ENCODE assay signal across 15 mouse cellular contexts in the genomic region with DNA sequence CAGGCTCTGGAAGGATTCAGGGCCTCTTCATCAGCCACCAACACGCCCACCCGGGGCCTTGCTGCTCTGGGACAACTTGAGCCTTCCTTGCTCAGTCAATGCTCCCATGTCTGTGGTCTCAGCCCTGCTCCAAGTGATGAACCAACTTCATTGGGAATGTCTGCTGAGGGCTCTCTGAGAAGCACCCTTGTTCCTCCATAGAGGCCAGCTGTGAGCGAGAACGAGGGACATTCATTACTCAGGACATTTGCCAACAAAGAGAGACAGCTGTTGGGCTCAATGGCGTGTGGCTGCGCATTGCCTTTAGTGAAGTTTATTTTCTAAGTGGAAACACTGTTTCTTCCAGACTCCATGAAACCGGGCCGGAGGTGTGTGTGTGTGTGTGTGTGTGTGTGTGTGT. TPM values are rescaled to one million over a fixed set of nuclear protein-coding genes. Genes with fewer than 3 reads are reported as not detected.
DNase-seq lines count a peak whose midpoint lies in the region; ATAC-seq lines count a peak whose summit lies in the region.
"Had no signal": no experiment of that assay in that cellular context is flagged by ENCODE, and none has a peak within 500 bp of the region (broad histone marks: within the 10 kb centered on the region; RNA-seq: fewer than 3 reads in every experiment).

No protein-coding gene starts in this region.

- no peak overlapping the region for H3K4me3 ChIP-seq in embryonic facial prominence, embryonic 14.5 days (ENCODE audit: low read depth, low read length)
- H3K4me3 ChIP-seq: forebrain, embryonic 12.5 days; limb, embryonic 12.5 days; liver, embryonic 15.5 days; myocyte had no signal

- peaks cover 23% of the 10 kb centered on the region for H3K4me1 ChIP-seq in embryonic facial prominence, embryonic 14.5 days (ENCODE audit: control insufficient read depth, insufficient read depth, low read length)
- H3K4me1 ChIP-seq: liver, embryonic 15.5 days had no signal

- H3K9ac ChIP-seq in embryonic facial prominence, embryonic 14.5 days (ENCODE audit: low read depth, low read length), result no peak overlapping the region
- H3K9ac ChIP-seq: forebrain, embryonic 12.5 days; limb, embryonic 12.5 days; liver, embryonic 15.5 days had no signal

- H3K9me3 ChIP-seq in embryonic facial prominence, embryonic 14.5 days (ENCODE audit: control insufficient read depth, low read length), result no peaks in the 10 kb centered on the region
- H3K9me3 ChIP-seq: forebrain, embryonic 12.5 days; limb, embryonic 12.5 days; liver, embryonic 15.5 days had no signal

- no peak overlapping the region for H3K4me2 ChIP-seq in embryonic facial prominence, embryonic 14.5 days (ENCODE audit: low read depth, low read length)
- H3K4me2 ChIP-seq: forebrain, embryonic 12.5 days; limb, embryonic 12.5 days; liver, embryonic 15.5 days had no signal

- no peaks in the 10 kb centered on the region for H3K27me3 ChIP-seq in embryonic facial prominence, embryonic 14.5 days (replicated peaks; ENCODE audit: control insufficient read depth, insufficient read depth, low read length)
- H3K27me3 ChIP-seq: forebrain, embryonic 12.5 days; limb, embryonic 12.5 days; liver, embryonic 15.5 days had no signal

- 80% methylated on average over 8 of the region's 8 CpGs for WGBS in embryonic facial prominence, embryonic 14.5 days

- 0 out of 2 replicates have a peak, but pooled peaks have one; percentile 24 for ATAC-seq in embryonic facial prominence, embryonic 14.5 days (ENCODE audit: low read depth)
- ATAC-seq in erythroid progenitor cell, adult 5-6 weeks (replicated peaks; ENCODE audit: low FRiP score, poor library complexity, severe bottlenecking), result no peak

- DNase-seq in heart, postnatal 10 days, result peak; percentile 55 to 61
- no peak for DNase-seq in heart, postnatal 25 days (ENCODE audit: low spot score)
- peak; percentile 48 for DNase-seq in kidney, postnatal 14 days
- DNase-seq in kidney, adult 8-10 months, result no peak
- no peak for DNase-seq in embryonic facial prominence, embryonic 14.5 days (ENCODE audit: low spot score)
- DNase-seq in lung, postnatal 36 days, result peak; percentile 44
- DNase-seq in cerebellum, adult 9-10 months, result no peak
- DNase-seq: heart, postnatal 36 days; right cerebral cortex, postnatal 4 days; thymus, postnatal 25 days had no signal

- H3K36me3 ChIP-seq in embryonic facial prominence, embryonic 14.5 days (ENCODE audit: control insufficient read depth, insufficient read depth, low read length), result no peaks in the 10 kb centered on the region
- H3K36me3 ChIP-seq: forebrain, embryonic 12.5 days; limb, embryonic 12.5 days; liver, embryonic 15.5 days had no signal

- H3K27ac ChIP-seq in embryonic facial prominence, embryonic 14.5 days (replicated peaks; ENCODE audit: low read depth, low read length), result no peak overlapping the region
- H3K27ac ChIP-seq: forebrain, embryonic 12.5 days; limb, embryonic 12.5 days; liver, embryonic 15.5 days had no signal

- intact Hi-C loops in heart, postnatal 10 days (cut with DNase I), result no loop called here
- intact Hi-C loops in heart, postnatal 25 days (cut with DNase I), result no loop called here

RNA-seq across cellular contexts. Expression of gene Afap1l2, which starts 18.9 kb away (rescaled TPM):
- 10 to 100 TPM; 11.0 to 13.4 TPM for total RNA-seq in heart, postnatal 10 days (2021)
- 1 to 10 TPM; 5.0 to 5.7 TPM for total RNA-seq in heart, postnatal 25 days (2021)
- polyA plus RNA-seq in embryonic facial prominence, embryonic 14.5 days (2014; fragmentation: Nextera tagmentation; extraction: Ambion mirVana), result 10.8 and 11.5 TPM in 2 replicates
- not detected in 2 replicates for total RNA-seq in erythroid progenitor cell, adult 5-6 weeks (2015; ENCODE audit: low replicate concordance)
- total RNA-seq in erythroid progenitor cell, adult 5-6 weeks (2017; ENCODE audit: low replicate concordance), result not detected in 2 replicates

Comparison
In these comparisons a context has a peak if more than half of its experiments do, and no peak if none do; other contexts are left out.
1. DNase-seq: peak in heart, postnatal 10 days (2 of 2), kidney, postnatal 14 days (single experiment) and lung, postnatal 36 days (single experiment); none in heart, postnatal 25 days (single experiment), kidney, adult 8-10 months (0 of 2), embryonic facial prominence, embryonic 14.5 days (single experiment) and cerebellum, adult 9-10 months (single experiment).
2. RNA of gene Afap1l2, which starts 18.9 kb away (total RNA-seq): 11.0 to 13.4 TPM in heart, postnatal 10 days and 5.0 to 5.7 TPM in heart, postnatal 25 days; not detected in erythroid progenitor cell, adult 5-6 weeks; every median in the first group is over 4 times any median in the second.